Mouse (Mus musculus) bone marrow, adult 2 months (tissue): Measurements from ENCODE around the gene Rgs6. TPM values are rescaled to one million over a fixed set of nuclear protein-coding genes. Genes with fewer than 3 reads are reported as not detected.

ENCODE experiments used
- H3K27ac ChIP-seq: fragments of 200-500 bp; 2 replicates; pipeline ENCODE4 v1.5.1; 2012; ENCODE audit warnings: low read depth, mild to moderate bottlenecking, control low read depth, inconsistent platforms, low read length; ENCODE audit not compliant: control insufficient read depth, poor library complexity, insufficient read depth
- H3K4me1 ChIP-seq: fragments of 200-500 bp; 2 replicates; pipeline ENCODE4 v1.6.1; 2011; ENCODE audit warnings: low read length; ENCODE audit not compliant: control insufficient read depth, insufficient read depth
- H3K4me3 ChIP-seq: fragments of 200-500 bp; replicated peaks from 2 replicates; pipeline ENCODE3; 2011; ENCODE audit warnings: mild to moderate bottlenecking, low read depth, low read length, control low read depth; ENCODE audit not compliant: control insufficient read depth
- CTCF ChIP-seq: fragments of 200-500 bp; IDR thresholded peaks from 2 replicates; pipeline ENCODE4 v1.5.1; 2011; ENCODE audit warnings: low read length, control low read depth; ENCODE audit not compliant: control insufficient read depth, insufficient read depth
- POLR2A ChIP-seq: fragments of 200-500 bp; IDR thresholded peaks from 2 replicates; pipeline ENCODE4 v1.6.1; 2011; ENCODE audit warnings: low read depth, mild to moderate bottlenecking, control low read depth, low read length, borderline replicate concordance; ENCODE audit not compliant: control insufficient read depth
- whole genome bisulfite sequencing: fragments of 180-500 bp; shearing (Covaris S2); methylation state at CpG from one replicate; pipeline ENCODE4 v1.1.7; 2018; 5-methylcytosine and 5-hydroxymethylcytosine counted together
- polyA plus RNA-seq: library from polyadenylated mRNA; stranded (reverse); fragments of >200 nt; gene quantifications from 2 replicates; pipeline ENCODE4 v1.2.4, GENCODE M21; 2011; ENCODE audit warnings: low replicate concordance; ENCODE audit not compliant: missing spikeins, insufficient read depth, insufficient read length

Gene Rgs6
- polyA plus RNA-seq, 1 experiment = 1.6 TPM

GRCm38 (mm10) chr12:83150030-83150429 lies 561.9 kb downstream of the Rgs6 start:
- Histone ChIP-seq H3K4me3 (no peak overlapping the region), H3K4me1 (no peaks in the 10 kb centered on the region), H3K27ac (no peak overlapping the region)
- TF ChIP-seq CTCF = no peak
- TF ChIP-seq POLR2A = no peak
- 36% methylated on average over 7 of the region's 7 CpGs for WGBS

- H3K4me1 ChIP-seq = no peaks in the 10 kb centered on the region
- TF ChIP-seq CTCF = no peak
- TF ChIP-seq POLR2A = no peak
- no peak overlapping the region for H3K27ac ChIP-seq
- 11% methylated on average over 9 of the region's 9 CpGs for WGBS
- no peak overlapping the region for H3K4me3 ChIP-seq
These were observed 562.7 kb downstream of the Rgs6 start for GRCm38 (mm10) chr12:83150813-83151212.

- H3K4me3 ChIP-seq = no peak overlapping the region
- 74% methylated on average over 2 of the region's 2 CpGs for WGBS
- no peaks in the 10 kb centered on the region for H3K4me1 ChIP-seq
- H3K27ac ChIP-seq = no peak overlapping the region
- TF ChIP-seq POLR2A = no peak
These were observed 563.4 kb downstream of the Rgs6 start for GRCm38 (mm10) chr12:83151474-83151873.

GRCm38 (mm10) chr12:83160211-83160610 lies 572.1 kb downstream of the Rgs6 start:
- H3K4me1 ChIP-seq = no peaks in the 10 kb centered on the region
- H3K4me3 ChIP-seq = no peak overlapping the region
- WGBS = 71% methylated on average over 2 of the region's 2 CpGs
- TF ChIP-seq POLR2A (no peak), CTCF (no peak)
- no peak overlapping the region for H3K27ac ChIP-seq

GRCm38 (mm10) chr12:83160700-83161099 lies 572.6 kb downstream of the Rgs6 start:
- Histone ChIP-seq H3K4me3 (no peak overlapping the region), H3K4me1 (no peaks in the 10 kb centered on the region), H3K27ac (no peak overlapping the region)
- no peak for TF ChIP-seq CTCF
- no peak for TF ChIP-seq POLR2A
- WGBS = 65% methylated on average over 4 of the region's 4 CpGs

- WGBS = 54% methylated on average over 5 of the region's 5 CpGs
- H3K27ac ChIP-seq = no peak overlapping the region
- no peaks in the 10 kb centered on the region for H3K4me1 ChIP-seq
- TF ChIP-seq CTCF (no peak), POLR2A (no peak)
- no peak overlapping the region for H3K4me3 ChIP-seq
These were observed 575.6 kb downstream of the Rgs6 start for GRCm38 (mm10) chr12:83163721-83164120.

GRCm38 (mm10) chr12:83165058-83165457 lies 577.0 kb downstream of the Rgs6 start:
- no peak overlapping the region for H3K27ac ChIP-seq

GRCm38 (mm10) chr12:83168310-83168709 lies 580.2 kb downstream of the Rgs6 start:
- H3K4me3 ChIP-seq = no peak overlapping the region
- WGBS = 54% methylated on average over 6 of the region's 6 CpGs
- TF ChIP-seq POLR2A = no peak
- TF ChIP-seq CTCF = no peak
- H3K27ac ChIP-seq = no peak overlapping the region
- H3K4me1 ChIP-seq = no peaks in the 10 kb centered on the region; the same call in 1 of the 2 replicates

More at GRCm38 (mm10) chr12:83165058-83165457, 577.0 kb downstream of the Rgs6 start:
- TF ChIP-seq POLR2A = no peak
- no peak for TF ChIP-seq CTCF
- no peaks in the 10 kb centered on the region for H3K4me1 ChIP-seq
- 81% methylated on average over 1 of the region's 1 CpGs for WGBS
- H3K4me3 ChIP-seq = no peak overlapping the region
